Mouse (Mus musculus) liver, embryonic 11.5 days (tissue): Measurements from ENCODE around the gene Stxbp3. TPM values are rescaled to one million over a fixed set of nuclear protein-coding genes. Genes with fewer than 3 reads are reported as not detected.
A peak's percentile ranks its signal among the peaks of the same experiment; 100 is the strongest.
"Not testable (repeated sequence)": the region's sequence is repeated elsewhere in the genome, so short reads cannot be mapped to it uniquely, and the experiment has no call there.

ENCODE experiments used
- ATAC-seq: fragments of 200-750 bp; cut with Nextera tagmentation; replicated peaks from 2 replicates; pipeline ENCODE4 v1.8.0; 2017; ENCODE audit warnings: moderate number of reproducible peaks, mild to moderate bottlenecking, moderate TSS enrichment, moderate library complexity; ENCODE audit not compliant: low FRiP score
- DNase-seq: peaks from one replicate; pipeline ENCODE4 v3.0.0-alpha.2; 2017; ENCODE audit warnings: low spot score
- H3K27ac ChIP-seq: fragments of 300-500 bp; sonication (generic); 2 replicates; pipeline ENCODE4 v1.5.1; 2014; ENCODE audit warnings: mild to moderate bottlenecking, low read depth, low read length, control low read depth
- H3K27me3 ChIP-seq: fragments of 300-500 bp; sonication (generic); replicated peaks from 2 replicates; pipeline ENCODE4 v1.6.1; 2014; ENCODE audit warnings: low read length, mixed read lengths; ENCODE audit not compliant: control insufficient read depth, insufficient read depth
- H3K36me3 ChIP-seq: fragments of 300-500 bp; sonication (generic); 2 replicates; pipeline ENCODE4 v1.6.1; 2014; ENCODE audit warnings: mild to moderate bottlenecking, low read length, moderate library complexity, mixed read lengths; ENCODE audit not compliant: control insufficient read depth, insufficient read depth
- H3K4me1 ChIP-seq: fragments of 300-500 bp; sonication (generic); replicated peaks from 2 replicates; pipeline ENCODE4 v1.6.1; 2014; ENCODE audit warnings: low read length, mixed read lengths; ENCODE audit not compliant: control insufficient read depth, insufficient read depth
- H3K4me2 ChIP-seq: fragments of 300-500 bp; sonication (generic); 2 replicates; pipeline ENCODE4 v1.6.1; 2014; ENCODE audit warnings: mild to moderate bottlenecking, control low read depth, moderate library complexity
- H3K4me3 ChIP-seq: fragments of 300-500 bp; sonication (generic); 2 replicates; pipeline ENCODE4 v1.5.1; 2014; ENCODE audit warnings: low read depth, low read length, control low read depth
- H3K9ac ChIP-seq: fragments of 300-500 bp; sonication (generic); 2 replicates; pipeline ENCODE4 v1.6.1; 2014; ENCODE audit warnings: low read depth, low read length, control low read depth
- H3K9me3 ChIP-seq: fragments of 300-500 bp; sonication (generic); 2 replicates; pipeline ENCODE4 v1.6.1; 2016; ENCODE audit warnings: low read length, inconsistent platforms, mixed read lengths; ENCODE audit not compliant: control insufficient read depth
- WGBS: fragments of 180-500 bp; shearing (Covaris S2); extraction: QIAGEN DNeasy Blood & Tissue Kit; methylation state at CpG from one replicate; pipeline ENCODE4 v1.1.7; 2014; 5-methylcytosine and 5-hydroxymethylcytosine counted together
- polyA plus RNA-seq: library from polyadenylated mRNA; unstranded; fragments of >200 nt; fragmentation: Nextera tagmentation; extraction: Ambion mirVana; gene quantifications from 2 replicates; pipeline ENCODE4 v1.2.1, GENCODE M21; 2014

Gene Stxbp3
- polyA plus RNA-seq, 1 experiment from 2014 or later: 35.6 TPM

DNA sequence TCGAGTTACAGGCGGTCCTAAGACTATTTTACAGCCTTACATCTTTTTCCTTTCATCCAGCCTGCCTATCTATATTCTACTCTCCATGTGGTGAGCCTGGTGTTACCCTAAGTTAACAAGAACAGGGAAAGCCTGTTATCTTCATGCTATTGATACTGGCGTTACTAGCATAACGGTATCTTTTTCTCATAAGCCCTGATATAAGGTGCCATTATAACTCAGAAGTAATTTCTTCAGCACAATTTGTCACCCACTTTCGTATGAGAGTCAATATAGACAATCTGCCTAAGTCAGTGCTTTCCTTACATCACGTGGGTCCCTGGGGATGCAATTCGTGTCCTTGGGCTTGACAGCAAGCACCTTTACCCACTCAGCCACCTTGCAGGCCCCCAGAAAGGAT, 1.3 kb downstream of the Stxbp3 start:
- H3K4me1 ChIP-seq: peaks cover 11% of the 10 kb centered on the region
- H3K9me3 ChIP-seq: no peaks in the 10 kb centered on the region
- ATAC-seq (no peak; the same call in 1 of the 2 replicates), DNase-seq (no peak)
- H3K27ac ChIP-seq: peak overlapping the region; percentile 8
- H3K4me3 ChIP-seq: peak overlapping the region; percentile 83
- no peaks in the 10 kb centered on the region for H3K27me3 ChIP-seq
- H3K9ac ChIP-seq: no peak overlapping the region
- WGBS: 50% methylated on average over 7 of the region's 7 CpGs
- peak overlapping the region; percentile 66 for H3K4me2 ChIP-seq
- 0 out of 2 replicates have a peak, but pooled peaks cover 3% of the 10 kb centered on the region for H3K36me3 ChIP-seq

- Histone ChIP-seq H3K4me1 (peaks cover 11% of the 10 kb centered on the region), H3K4me2 (no peak overlapping the region; the same call in 1 of the 2 replicates), H3K27me3 (no peaks in the 10 kb centered on the region), H3K4me3 (no peak overlapping the region), H3K9ac (no peak overlapping the region), H3K9me3 (no peaks in the 10 kb centered on the region), H3K36me3 (0 out of 2 replicates have a peak, but pooled peaks cover 3% of the 10 kb centered on the region), H3K27ac (no peak overlapping the region)
- 83% methylated on average over 6 of the region's 6 CpGs for WGBS
- ATAC-seq: no peak
- no peak for DNase-seq
Observed at GRCm38 (mm10) chr3:108836931-108837330, 3.4 kb downstream of the Stxbp3 start.

GRCm38 (mm10) chr3:108833717-108834116, 6.6 kb downstream of the Stxbp3 start:
- ATAC-seq: not testable (repeated sequence)
- WGBS: 83% methylated on average over 1 of the region's 1 CpGs

DNA sequence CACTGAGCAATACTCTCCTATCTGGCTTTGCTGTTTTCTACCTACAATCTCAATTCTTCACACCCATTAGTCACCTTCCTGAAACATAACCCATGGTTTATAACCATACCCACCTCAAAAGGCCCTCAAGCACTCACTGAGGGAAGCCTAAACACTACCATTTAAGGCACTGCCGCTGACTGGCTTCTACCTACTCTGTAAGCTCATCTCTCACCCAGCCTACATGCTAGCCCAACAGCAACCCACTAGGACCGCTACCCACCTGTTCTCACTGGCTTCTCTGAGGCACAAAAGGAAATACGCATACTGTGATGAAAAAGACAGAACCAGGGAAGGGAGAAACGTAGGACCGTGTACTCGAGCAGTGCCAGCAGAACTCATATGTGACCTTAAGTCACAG, 8.6 kb downstream of the Stxbp3 start:
- Histone ChIP-seq H3K27ac (no peak overlapping the region), H3K4me2 (no peak overlapping the region), H3K4me1 (no peaks in the 10 kb centered on the region), H3K27me3 (no peaks in the 10 kb centered on the region), H3K4me3 (no peak overlapping the region), H3K9ac (no peak overlapping the region), H3K36me3 (peaks cover 6% of the 10 kb centered on the region; the same call in 1 of the 2 replicates), H3K9me3 (no peaks in the 10 kb centered on the region)
- DNase-seq: no peak
- WGBS: 95% methylated on average over 6 of the region's 6 CpGs
- ATAC-seq: no peak

More at GRCm38 (mm10) chr3:108833717-108834116, 6.6 kb downstream of the Stxbp3 start:
- not testable (repeated sequence) for H3K4me1 ChIP-seq, H3K9ac ChIP-seq, H3K27me3 ChIP-seq, DNase-seq, H3K4me2 ChIP-seq, H3K4me3 ChIP-seq, H3K36me3 ChIP-seq, H3K27ac ChIP-seq, H3K9me3 ChIP-seq

GRCm38 (mm10) chr3:108830493-108830892, 9.8 kb downstream of the Stxbp3 start:
- Histone ChIP-seq H3K36me3 (peaks cover 9% of the 10 kb centered on the region; the same call in 1 of the 2 replicates), H3K27ac (no peak overlapping the region), H3K4me1 (no peaks in the 10 kb centered on the region), H3K27me3 (no peaks in the 10 kb centered on the region), H3K4me3 (no peak overlapping the region), H3K4me2 (no peak overlapping the region), H3K9me3 (no peaks in the 10 kb centered on the region), H3K9ac (no peak overlapping the region)
- 86% methylated on average over 11 of the region's 11 CpGs for WGBS
- DNase-seq (no peak), ATAC-seq (no peak)

- Histone ChIP-seq H3K36me3 (peaks cover 10% of the 10 kb centered on the region), H3K4me2 (no peak overlapping the region), H3K27me3 (no peaks in the 10 kb centered on the region), H3K9ac (no peak overlapping the region), H3K4me1 (no peaks in the 10 kb centered on the region), H3K4me3 (no peak overlapping the region), H3K27ac (no peak overlapping the region), H3K9me3 (no peaks in the 10 kb centered on the region)
- DNase-seq (no peak), ATAC-seq (no peak)
- 79% methylated on average over 4 of the region's 4 CpGs for WGBS
Observed at GRCm38 (mm10) chr3:108815631-108816030, 24.7 kb downstream of the Stxbp3 start.

GRCm38 (mm10) chr3:108810747-108811263, 29.5 kb downstream of the Stxbp3 start:
- H3K4me2 ChIP-seq: no peak overlapping the region
- H3K4me1 ChIP-seq: no peaks in the 10 kb centered on the region
- DNase-seq (no peak), ATAC-seq (no peak)
- H3K9ac ChIP-seq: no peak overlapping the region
- H3K9me3 ChIP-seq: no peaks in the 10 kb centered on the region
- 88% methylated on average over 4 of the region's 4 CpGs for WGBS
- H3K36me3 ChIP-seq: peaks cover 10% of the 10 kb centered on the region
- H3K27me3 ChIP-seq: no peaks in the 10 kb centered on the region
- H3K27ac ChIP-seq: no peak overlapping the region
- H3K4me3 ChIP-seq: no peak overlapping the region

DNA sequence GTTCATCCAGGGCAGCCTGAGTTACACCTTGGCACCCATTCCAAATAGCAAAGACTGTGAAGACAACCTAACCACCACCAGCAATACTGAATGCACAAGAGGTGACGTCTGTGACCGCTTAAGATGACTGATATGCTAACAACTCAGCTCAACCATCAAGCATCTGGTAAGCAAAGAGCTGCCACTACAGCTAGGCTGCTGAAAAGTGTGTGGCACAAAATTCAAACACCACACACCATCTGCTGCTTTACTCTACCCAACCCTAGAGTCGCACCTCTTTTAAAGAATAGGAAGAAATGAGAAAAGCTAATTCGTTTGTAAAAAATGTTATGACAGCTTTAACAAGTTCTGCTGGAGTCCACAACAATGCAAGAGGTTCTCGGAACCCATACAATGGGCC, 34.7 kb downstream of the Stxbp3 start:
- Histone ChIP-seq H3K4me2 (no peak overlapping the region), H3K36me3 (peaks cover 17% of the 10 kb centered on the region), H3K4me1 (no peaks in the 10 kb centered on the region), H3K9ac (no peak overlapping the region), H3K27ac (no peak overlapping the region), H3K9me3 (no peaks in the 10 kb centered on the region), H3K4me3 (no peak overlapping the region), H3K27me3 (no peaks in the 10 kb centered on the region)
- ATAC-seq (no peak), DNase-seq (no peak)
- whole genome bisulfite sequencing: 80% methylated on average over 5 of the region's 5 CpGs

GRCm38 (mm10) chr3:108798375-108798774, 42.0 kb downstream of the Stxbp3 start:
- H3K4me3 ChIP-seq: no peak overlapping the region
- H3K36me3 ChIP-seq: peaks cover 31% of the 10 kb centered on the region
- H3K9me3 ChIP-seq: no peaks in the 10 kb centered on the region
- H3K27ac ChIP-seq: no peak overlapping the region
- no peak overlapping the region for H3K4me2 ChIP-seq
- DNase-seq: no peak
- no peak overlapping the region for H3K9ac ChIP-seq
- no peaks in the 10 kb centered on the region for H3K4me1 ChIP-seq
- no peak for ATAC-seq
- 89% methylated on average over 2 of the region's 2 CpGs for WGBS
- no peaks in the 10 kb centered on the region for H3K27me3 ChIP-seq
